Mouse (Mus musculus) heart, adult 2 months (tissue): ENCODE measurements around the gene Utp6. TPM values are rescaled to one million over a fixed set of nuclear protein-coding genes. Genes with fewer than 3 reads are reported as not detected.

Experiments
- DNase-seq, 2 experiments: peaks; one replicate each; pipeline ENCODE4 v3.0.0; 2021
- H3K27ac ChIP-seq: fragments of 200-600 bp; 2 replicates; pipeline ENCODE4 v1.8.1; 2022
- H3K27me3 ChIP-seq: fragments of 200-500 bp; 2 replicates; pipeline ENCODE4 v1.6.1; 2012; ENCODE audit warnings: mild to moderate bottlenecking, low read length, inconsistent platforms, mixed read lengths; ENCODE audit not compliant: control insufficient read depth, insufficient read depth
- H3K36me3 ChIP-seq: fragments of 200-500 bp; 2 replicates; pipeline ENCODE4 v1.6.1; 2012; ENCODE audit warnings: low read length, inconsistent platforms; ENCODE audit not compliant: control insufficient read depth, insufficient read depth
- H3K4me1 ChIP-seq: fragments of 200-500 bp; 2 replicates; pipeline ENCODE4 v1.6.1; 2011; ENCODE audit warnings: low read length; ENCODE audit not compliant: control insufficient read depth, insufficient read depth
- H3K4me3 ChIP-seq: fragments of 200-600 bp; 2 replicates; pipeline ENCODE4 v1.8.1; 2022
- H3K79me2 ChIP-seq: fragments of 200-500 bp; replicated peaks from 2 replicates; pipeline ENCODE4 v1.6.1; 2012; ENCODE audit warnings: mild to moderate bottlenecking, inconsistent platforms, low read length, moderate library complexity, mixed read lengths; ENCODE audit not compliant: control insufficient read depth, insufficient read depth
- H3K9ac ChIP-seq: fragments of 200-500 bp; 2 replicates; pipeline ENCODE4 v1.6.1; 2012; ENCODE audit warnings: low read depth, mild to moderate bottlenecking, control low read depth, inconsistent platforms, low read length, mixed read lengths
- CTCF ChIP-seq: fragments of 200-600 bp; IDR thresholded peaks from 2 replicates; pipeline ENCODE4 v1.8.1; 2022; ENCODE audit warnings: antibody characterized with exemption, mild to moderate bottlenecking, moderate library complexity
- EP300 ChIP-seq: fragments of 200-500 bp; IDR thresholded peaks from 2 replicates; pipeline ENCODE4 v1.6.1; 2011; ENCODE audit warnings: low read depth, low read length, control low read depth; ENCODE audit not compliant: insufficient read depth
- POLR2A ChIP-seq: fragments of 200-500 bp; IDR thresholded peaks from 2 replicates; pipeline ENCODE4 v1.6.1; 2011; ENCODE audit warnings: mild to moderate bottlenecking, low read depth, low read length, control low read depth; ENCODE audit not compliant: insufficient read depth
- WGBS: fragments of 180-500 bp; shearing (Covaris S2); methylation state at CpG from one replicate; pipeline ENCODE4 v1.1.7; 2018; 5-methylcytosine and 5-hydroxymethylcytosine counted together
- intact Hi-C: fragments of 180-260 bp; cut with DNase I; formaldehyde crosslinking; loops from one replicate; pipeline ENCODE4 v1.15.1; 2025
- polyA plus RNA-seq: library from polyadenylated mRNA; depleted of rRNA; stranded (reverse); fragments of >200 nt; gene quantifications from 2 replicates; pipeline ENCODE4 v1.2.3, GENCODE M21; 2012
- total RNA-seq, 2 experiments: library from RNA; stranded (reverse); gene quantifications; 2 replicates each; pipeline ENCODE4 v1.2.3; 2021

The Utp6 gene
- total and polyA plus RNA-seq, 3 experiments = 5.9 to 26.6 (median 25.5) TPM

DNA sequence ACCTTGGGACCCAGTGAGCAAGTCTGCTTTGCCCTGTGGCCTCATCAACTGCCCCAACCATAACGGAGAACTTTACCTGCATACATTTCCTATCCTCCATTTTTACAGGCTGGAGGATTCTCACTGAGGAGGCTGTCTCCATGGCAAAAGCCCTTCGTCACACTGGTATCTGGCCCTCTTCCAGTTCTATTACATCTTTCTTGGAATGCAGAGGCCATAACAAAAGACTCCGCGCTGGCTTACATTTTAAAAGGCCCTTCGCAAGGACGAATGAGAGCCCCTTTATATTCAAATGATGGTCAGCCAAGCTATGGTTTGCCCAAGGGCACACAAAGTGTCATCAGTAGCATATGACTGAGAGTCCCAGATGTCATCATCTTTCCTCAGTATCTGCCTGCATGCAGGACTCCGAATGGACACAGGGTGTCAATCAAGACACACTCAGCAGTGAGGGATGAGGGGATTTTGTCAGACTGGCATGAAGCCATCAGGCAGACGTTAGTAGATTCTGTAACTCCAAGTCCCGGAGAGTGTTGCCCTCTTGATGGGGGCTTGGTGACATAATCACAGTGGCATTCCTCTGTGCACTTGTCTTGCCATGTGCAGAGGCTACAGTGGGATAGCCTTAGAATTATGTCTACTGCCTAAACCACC, 46.4 kb downstream of the Utp6 start:
- 72% methylated on average over 9 of the region's 9 CpGs for WGBS
- TF ChIP-seq POLR2A = no peak
- TF ChIP-seq EP300 = no peak
- no peak for TF ChIP-seq CTCF
- Histone ChIP-seq H3K27me3 (no peaks in the 10 kb centered on the region), H3K4me1 (no peaks in the 10 kb centered on the region), H3K27ac (no peak overlapping the region), H3K9ac (no peak overlapping the region), H3K36me3 (no peaks in the 10 kb centered on the region), H3K4me3 (no peak overlapping the region), H3K79me2 (no peaks in the 10 kb centered on the region)
- intact Hi-C loops = no loop called here
- no peak for DNase-seq

DNA sequence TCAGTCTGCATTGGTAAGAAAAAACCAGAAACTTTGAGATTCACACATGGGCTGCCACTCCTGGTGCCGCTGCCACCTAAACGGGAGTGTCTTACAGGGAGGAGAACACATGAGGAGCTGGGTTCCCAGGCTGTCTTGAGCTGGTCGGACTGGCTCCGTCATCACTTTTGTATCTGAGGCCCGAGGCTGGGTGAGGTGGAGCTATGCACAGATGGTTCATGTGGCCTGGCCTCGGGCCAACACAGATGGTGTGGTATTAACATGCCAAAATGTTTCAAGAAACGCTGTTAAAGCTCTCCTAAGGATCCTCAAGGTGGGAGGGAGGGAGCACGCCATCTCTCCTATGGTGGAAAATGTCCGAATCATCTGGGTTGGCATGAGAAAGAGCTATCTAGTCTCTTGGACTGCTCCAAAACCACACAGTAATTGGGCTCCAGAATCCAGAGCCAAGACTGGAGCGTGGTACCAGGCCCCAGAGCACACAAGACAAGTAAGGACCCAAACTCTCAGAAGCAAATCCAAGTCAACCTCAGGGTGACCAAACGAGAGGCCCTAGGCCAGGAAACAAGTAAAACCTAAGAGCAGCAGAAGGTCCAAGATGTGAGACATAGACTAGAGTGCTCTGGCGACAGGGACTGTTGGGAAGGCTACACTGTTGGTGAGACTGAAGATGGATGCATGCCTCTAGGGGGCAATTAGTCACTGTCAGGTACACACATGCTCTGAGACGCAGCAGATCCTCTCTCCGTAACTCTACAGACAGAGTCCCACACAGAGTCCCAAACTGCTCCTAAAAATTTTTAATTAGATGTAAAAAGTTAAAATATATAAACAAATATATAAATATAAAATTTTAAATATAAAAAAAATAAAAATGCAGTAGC, 53.3 kb downstream of the Utp6 start:
- no peaks in the 10 kb centered on the region for H3K36me3 ChIP-seq
- 70% methylated on average over 14 of the region's 14 CpGs for WGBS
- H3K4me3 ChIP-seq = no peak overlapping the region
- no peak for DNase-seq
- intact Hi-C loops = no loop called here
- no peak overlapping the region for H3K9ac ChIP-seq
- no peaks in the 10 kb centered on the region for H3K4me1 ChIP-seq
- no peaks in the 10 kb centered on the region for H3K79me2 ChIP-seq
- H3K27me3 ChIP-seq = no peaks in the 10 kb centered on the region
- TF ChIP-seq EP300 (no peak), CTCF (no peak), POLR2A (no peak)
- H3K27ac ChIP-seq = no peak overlapping the region

DNA sequence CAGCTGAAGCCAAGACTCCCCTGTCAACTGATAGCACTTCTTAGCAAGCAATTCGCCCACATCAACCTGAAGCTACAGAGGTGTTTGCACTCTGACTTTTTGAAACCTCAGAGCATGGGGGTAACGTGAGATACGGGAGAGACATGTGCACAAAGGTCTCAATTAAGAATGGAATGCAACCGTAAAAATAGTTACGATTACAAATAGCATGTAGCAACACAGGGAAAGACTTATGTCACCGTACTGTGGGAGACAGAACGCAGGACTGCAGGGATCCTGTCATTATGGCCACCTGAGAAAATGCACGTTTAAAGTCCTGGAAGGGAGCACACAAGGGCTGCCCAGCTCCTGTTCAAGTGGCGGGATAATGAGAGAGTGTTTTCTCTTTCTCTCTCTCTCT, 55.3 kb downstream of the Utp6 start:
- Histone ChIP-seq H3K4me1 (no peaks in the 10 kb centered on the region), H3K4me3 (no peak overlapping the region), H3K27ac (no peak overlapping the region), H3K27me3 (no peaks in the 10 kb centered on the region), H3K9ac (no peak overlapping the region), H3K36me3 (no peaks in the 10 kb centered on the region), H3K79me2 (no peaks in the 10 kb centered on the region)
- intact Hi-C loops = no loop called here
- 59% methylated on average over 9 of the region's 9 CpGs for WGBS
- TF ChIP-seq CTCF (no peak), POLR2A (no peak), EP300 (no peak)
- DNase-seq = no peak

DNA sequence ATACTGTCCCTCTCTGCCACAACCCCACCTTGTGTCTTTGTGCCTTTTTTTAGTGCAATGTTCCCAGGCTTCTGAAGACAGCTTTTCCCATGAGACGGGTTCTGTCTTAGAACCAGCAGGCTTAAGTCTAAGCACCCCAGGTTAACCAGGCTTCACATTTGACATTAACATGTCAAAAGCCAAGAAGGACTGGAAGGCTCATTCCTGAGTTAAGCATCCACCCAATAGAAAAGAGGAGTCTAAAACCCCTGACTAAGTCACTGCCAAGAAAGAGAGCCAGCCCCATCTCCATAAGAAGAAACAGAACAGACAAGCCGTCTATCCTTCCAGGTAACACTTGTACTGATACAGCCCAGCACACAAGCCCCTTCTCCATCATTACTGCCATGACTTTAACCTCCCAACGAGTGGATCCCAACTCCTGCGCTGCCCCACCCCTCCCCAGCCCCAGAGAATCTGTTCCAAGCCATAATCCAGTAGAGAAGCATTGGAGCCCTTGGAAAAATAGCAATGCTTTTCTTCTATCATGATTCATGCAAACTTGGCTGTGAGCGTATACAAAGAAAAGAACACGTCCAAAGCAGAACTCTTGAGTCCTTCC, 59.2 kb downstream of the Utp6 start:
- Histone ChIP-seq H3K27ac (no peak overlapping the region), H3K36me3 (no peaks in the 10 kb centered on the region), H3K27me3 (no peaks in the 10 kb centered on the region), H3K4me1 (no peaks in the 10 kb centered on the region), H3K4me3 (no peak overlapping the region), H3K9ac (no peak overlapping the region), H3K79me2 (no peaks in the 10 kb centered on the region)
- TF ChIP-seq POLR2A (no peak), EP300 (no peak), CTCF (no peak)
- DNase-seq = no peak
- 80% methylated on average over 6 of the region's 6 CpGs for WGBS
- intact Hi-C loops = no loop called here

DNA sequence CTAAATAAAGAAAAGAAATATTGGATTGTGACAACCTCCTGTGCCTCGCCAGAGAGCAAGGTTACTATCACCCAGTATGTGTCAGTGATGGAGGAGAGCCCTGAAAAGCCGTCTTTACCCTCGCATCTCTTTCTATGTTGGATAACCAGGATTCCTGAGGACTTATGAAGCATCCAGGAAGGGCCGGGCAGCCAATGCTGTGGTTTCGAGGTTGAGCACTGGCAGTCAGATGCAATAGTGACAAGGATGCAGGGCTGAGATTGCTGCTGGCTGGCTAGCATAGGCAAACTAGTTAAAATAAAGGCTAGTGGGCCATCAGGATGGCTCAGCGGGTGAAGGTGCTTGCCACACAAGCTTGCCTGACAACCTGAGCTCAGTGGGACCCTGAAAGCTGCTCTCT, 61.0 kb downstream of the Utp6 start:
- no peaks in the 10 kb centered on the region for H3K79me2 ChIP-seq
- H3K9ac ChIP-seq = no peak overlapping the region
- H3K4me3 ChIP-seq = no peak overlapping the region
- no peak for DNase-seq
- H3K27ac ChIP-seq = no peak overlapping the region
- intact Hi-C loops = no loop called here
- 89% methylated on average over 6 of the region's 6 CpGs for WGBS
- TF ChIP-seq POLR2A (no peak), CTCF (no peak), EP300 (no peak)
- H3K4me1 ChIP-seq = no peaks in the 10 kb centered on the region
- H3K27me3 ChIP-seq = no peaks in the 10 kb centered on the region
- H3K36me3 ChIP-seq = no peaks in the 10 kb centered on the region

DNA sequence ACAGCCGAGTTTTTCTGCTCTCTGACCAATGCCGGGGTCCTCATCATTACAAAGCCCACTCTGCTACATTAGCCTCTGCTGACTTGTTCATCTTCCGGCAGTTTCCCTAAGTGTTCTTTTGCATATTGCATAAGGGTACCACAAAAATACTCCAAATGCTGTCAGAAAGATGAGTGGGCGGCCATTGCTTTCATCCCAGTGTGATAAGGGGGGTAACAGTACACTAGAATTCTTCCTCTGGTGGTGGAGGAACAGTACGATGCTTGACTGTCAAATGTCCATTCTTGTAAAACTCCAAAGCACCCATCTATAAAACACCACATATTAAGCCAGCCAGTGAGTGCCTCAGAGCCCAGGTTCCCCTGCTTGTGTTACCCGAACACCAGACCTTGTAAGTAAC, 69.9 kb downstream of the Utp6 start:
- Histone ChIP-seq H3K4me1 (no peaks in the 10 kb centered on the region), H3K79me2 (no peaks in the 10 kb centered on the region), H3K4me3 (no peak overlapping the region), H3K9ac (no peak overlapping the region), H3K36me3 (no peaks in the 10 kb centered on the region), H3K27me3 (no peaks in the 10 kb centered on the region), H3K27ac (no peak overlapping the region)
- TF ChIP-seq EP300 (no peak), CTCF (0 out of 2 replicates have a peak, but pooled peaks have one; percentile 5)
- WGBS = 92% methylated on average over 6 of the region's 6 CpGs
- intact Hi-C loops = no loop called here
- DNase-seq = no peak
